7 mouse cellular contexts compared by ENCODE assay signal in the genomic region with DNA sequence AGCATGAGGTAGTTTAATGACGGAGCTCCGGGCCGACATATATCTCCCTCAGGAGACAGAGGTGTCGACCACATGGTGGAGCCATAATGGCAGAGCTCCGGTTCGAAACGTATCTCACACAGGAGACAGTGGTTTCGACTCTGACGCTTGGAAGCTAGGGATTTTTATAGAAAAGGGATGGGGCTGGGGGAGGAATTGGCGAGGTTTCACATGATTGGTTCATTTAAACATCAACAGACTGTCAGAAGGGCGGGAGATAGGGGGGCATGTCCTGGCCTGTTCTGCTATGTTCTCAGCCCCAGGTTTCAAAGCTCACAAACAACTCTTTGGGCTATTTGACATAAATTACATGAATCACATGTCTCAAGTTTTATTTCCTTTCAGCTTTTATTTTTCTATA. TPM values are rescaled to one million over a fixed set of nuclear protein-coding genes. Genes with fewer than 3 reads are reported as not detected.
DNase-seq lines count a peak whose midpoint lies in the region; ATAC-seq and TF ChIP-seq lines count a peak whose summit lies in the region.
"Not testable (repeated sequence)": the region's sequence is repeated elsewhere in the genome, so short reads cannot be mapped to it uniquely, and the experiment has no call there.

No protein-coding gene starts in this region.

- H3K9me3 ChIP-seq in embryonic facial prominence, embryonic 14.5 days (ENCODE audit: control insufficient read depth, low read length); hindbrain, postnatal 0 days (ENCODE audit: low read length); limb, embryonic 10.5 days (replicated peaks); lung, embryonic 16.5 days (ENCODE audit: control insufficient read depth, low read length); neural tube, embryonic 13.5 days: not testable (repeated sequence)

- not testable (repeated sequence) for ATAC-seq in embryonic facial prominence, embryonic 14.5 days (ENCODE audit: low read depth); lung, embryonic 16.5 days (ENCODE audit: low read depth)
- ATAC-seq in hindbrain, postnatal 0 days = peak; percentile 25; the same call in 1 of the 2 replicates
- ATAC-seq in neural tube, embryonic 13.5 days (ENCODE audit: low read depth) = peak; percentile 32; the same call in 1 of the 2 replicates

- not testable (repeated sequence) for H3K27me3 ChIP-seq in embryonic facial prominence, embryonic 14.5 days (replicated peaks; ENCODE audit: control insufficient read depth, insufficient read depth, low read length); hindbrain, postnatal 0 days (ENCODE audit: insufficient read depth, low read length); limb, embryonic 10.5 days (ENCODE audit: low read depth, poor library complexity, severe bottlenecking); lung, embryonic 16.5 days (ENCODE audit: control insufficient read depth, insufficient read depth, low read depth, low read length); neural tube, embryonic 13.5 days

- H3K4me1 ChIP-seq in bone marrow, adult 2 months (ENCODE audit: control insufficient read depth, insufficient read depth, low read length); embryonic facial prominence, embryonic 14.5 days (ENCODE audit: control insufficient read depth, insufficient read depth, low read length); lung, embryonic 16.5 days (replicated peaks; ENCODE audit: control insufficient read depth, insufficient read depth, low read length): not testable (repeated sequence)
- H3K4me1 ChIP-seq in hindbrain, postnatal 0 days (ENCODE audit: insufficient read depth, low read length) = peaks cover 12% of the 10 kb centered on the region
- H3K4me1 ChIP-seq in limb, embryonic 10.5 days = peaks cover 18% of the 10 kb centered on the region
- peaks cover 33% of the 10 kb centered on the region for H3K4me1 ChIP-seq in neural tube, embryonic 13.5 days (replicated peaks)

- peak overlapping the region; percentile 98 for H3K9ac ChIP-seq in embryonic facial prominence, embryonic 14.5 days (ENCODE audit: low read depth, low read length)
- 0 out of 2 replicates have a peak overlapping the region, but pooled peaks have one; percentile 24 for H3K9ac ChIP-seq in hindbrain, postnatal 0 days (replicated peaks; ENCODE audit: low read length)
- H3K9ac ChIP-seq in lung, embryonic 16.5 days (ENCODE audit: low read length) = peak overlapping the region; percentile 96
- H3K9ac ChIP-seq in neural tube, embryonic 13.5 days = peak overlapping the region; percentile 64

- WGBS in bone marrow, adult 2 months = 68% methylated on average over 11 of the region's 11 CpGs
- WGBS in embryonic facial prominence, embryonic 14.5 days = 65% methylated on average over 11 of the region's 11 CpGs
- 64% methylated on average over 11 of the region's 11 CpGs for WGBS in hindbrain, postnatal 0 days
- WGBS in limb, embryonic 10.5 days = 72% methylated on average over 11 of the region's 11 CpGs
- WGBS in lung, embryonic 16.5 days = 56% methylated on average over 11 of the region's 11 CpGs
- WGBS in neural tube, embryonic 13.5 days = 52% methylated on average over 11 of the region's 11 CpGs

- H3K27ac ChIP-seq in bone marrow, adult 2 months (ENCODE audit: control insufficient read depth, insufficient read depth, low read depth, low read length, poor library complexity) = 0 out of 2 replicates have a peak overlapping the region, but pooled peaks have one; percentile 5
- peak overlapping the region; percentile 95 for H3K27ac ChIP-seq in embryonic facial prominence, embryonic 14.5 days (replicated peaks; ENCODE audit: low read depth, low read length)
- H3K27ac ChIP-seq in hindbrain, postnatal 0 days = peak overlapping the region; percentile 98
- H3K27ac ChIP-seq in limb, embryonic 10.5 days = peak overlapping the region; percentile 92
- H3K27ac ChIP-seq in lung, embryonic 16.5 days (ENCODE audit: low read length) = peak overlapping the region; percentile 98
- H3K27ac ChIP-seq in neural tube, embryonic 13.5 days (replicated peaks) = peak overlapping the region; percentile 96

- not testable (repeated sequence) for TF ChIP-seq POLR2A in bone marrow, adult 2 months (IDR thresholded peaks at IDR 0.05; ENCODE audit: borderline replicate concordance, control insufficient read depth, low read depth, low read length)

- H3K36me3 ChIP-seq in embryonic facial prominence, embryonic 14.5 days (ENCODE audit: control insufficient read depth, insufficient read depth, low read length); hindbrain, postnatal 0 days (ENCODE audit: insufficient read depth, low read length); limb, embryonic 10.5 days; lung, embryonic 16.5 days (ENCODE audit: control insufficient read depth, insufficient read depth, low read length); neural tube, embryonic 13.5 days: not testable (repeated sequence)

- not testable (repeated sequence) for TF ChIP-seq CTCF in bone marrow, adult 2 months (IDR thresholded peaks at IDR 0.05; ENCODE audit: control insufficient read depth, insufficient read depth, low read length)
- peak; percentile 25 for TF ChIP-seq CTCF in hindbrain, postnatal 0 days (IDR thresholded peaks at IDR 0.05; ENCODE audit: low read depth)

- peak overlapping the region; percentile 81 for H3K4me2 ChIP-seq in embryonic facial prominence, embryonic 14.5 days (ENCODE audit: low read depth, low read length)
- peak overlapping the region; percentile 89 for H3K4me2 ChIP-seq in hindbrain, postnatal 0 days (ENCODE audit: low read depth, low read length)
- peak overlapping the region; percentile 91 for H3K4me2 ChIP-seq in lung, embryonic 16.5 days (ENCODE audit: low read depth, low read length)
- peak overlapping the region; percentile 97 for H3K4me2 ChIP-seq in neural tube, embryonic 13.5 days

- H3K4me3 ChIP-seq in bone marrow, adult 2 months (replicated peaks; ENCODE audit: control insufficient read depth, low read depth, low read length) = peak overlapping the region; percentile 63
- H3K4me3 ChIP-seq in embryonic facial prominence, embryonic 14.5 days (ENCODE audit: low read depth, low read length) = peak overlapping the region; percentile 96
- H3K4me3 ChIP-seq in hindbrain, postnatal 0 days (ENCODE audit: low read length) = peak overlapping the region; percentile 94
- H3K4me3 ChIP-seq in limb, embryonic 10.5 days = peak overlapping the region; percentile 95
- H3K4me3 ChIP-seq in lung, embryonic 16.5 days (ENCODE audit: low read length) = peak overlapping the region; percentile 84
- peak overlapping the region; percentile 100 for H3K4me3 ChIP-seq in neural tube, embryonic 13.5 days

- DNase-seq in embryonic facial prominence, embryonic 14.5 days (ENCODE audit: low spot score); limb, embryonic 10.5 days (ENCODE audit: low spot score): not testable (repeated sequence)
- peak; percentile 13 for DNase-seq in gastrocnemius, postnatal 25 days
- DNase-seq in hindbrain, postnatal 0 days (ENCODE audit: low spot score) = peak; percentile 18

RNA-seq across cellular contexts. Expression of a gene that starts 0.5 kb away (rescaled TPM):
- polyA plus RNA-seq in bone marrow, adult 2 months (2011; ENCODE audit: insufficient read depth, insufficient read length, low replicate concordance, missing spikeins) = 7.3 and 16.3 TPM in 2 replicates
- 11.5 and 11.9 TPM in 2 replicates for polyA plus RNA-seq in embryonic facial prominence, embryonic 14.5 days (2014; fragmentation: Nextera tagmentation; extraction: Ambion mirVana)
- total RNA-seq in gastrocnemius, postnatal 25 days (2021) = 10 to 100 TPM; 10.1 to 12.7 TPM
- 16.2 and 17.5 TPM in 2 replicates for total RNA-seq in hindbrain, postnatal 0 days (2014; rRNA removed)
- 8.6 and 10.2 TPM in 2 replicates for polyA plus RNA-seq in hindbrain, postnatal 0 days (2015; fragmentation: Nextera tagmentation; extraction: Ambion mirVana)
- polyA plus RNA-seq in limb, embryonic 10.5 days (2016; fragmentation: Nextera tagmentation; extraction: Ambion mirVana) = 10.4 and 11.9 TPM in 2 replicates
- 3.9 and 4.9 TPM in 2 replicates for polyA plus RNA-seq in lung, embryonic 16.5 days (2015; fragmentation: Nextera tagmentation; extraction: Ambion mirVana)
- 10.0 and 10.9 TPM in 2 replicates for polyA plus RNA-seq in neural tube, embryonic 13.5 days (2015; fragmentation: Nextera tagmentation; extraction: Ambion mirVana)

RNA-seq across cellular contexts. Expression of a gene that starts 15.4 kb away (rescaled TPM):
- polyA plus RNA-seq in bone marrow, adult 2 months (2011; ENCODE audit: insufficient read depth, insufficient read length, low replicate concordance, missing spikeins) = 1.1 and 1.7 TPM in 2 replicates
- 0.72 TPM in 1 of 2 replicates, not detected in the other for polyA plus RNA-seq in embryonic facial prominence, embryonic 14.5 days (2014; fragmentation: Nextera tagmentation; extraction: Ambion mirVana)
- under 1 TPM; 0.20 to 0.64 TPM for total RNA-seq in gastrocnemius, postnatal 25 days (2021)
- total RNA-seq in hindbrain, postnatal 0 days (2014; rRNA removed) = 8.6 and 10.2 TPM in 2 replicates
- polyA plus RNA-seq in hindbrain, postnatal 0 days (2015; fragmentation: Nextera tagmentation; extraction: Ambion mirVana) = 2.4 and 2.6 TPM in 2 replicates
- 0.30 and 0.38 TPM in 2 replicates for polyA plus RNA-seq in limb, embryonic 10.5 days (2016; fragmentation: Nextera tagmentation; extraction: Ambion mirVana)
- 0.35 TPM in 1 of 2 replicates, not detected in the other for polyA plus RNA-seq in lung, embryonic 16.5 days (2015; fragmentation: Nextera tagmentation; extraction: Ambion mirVana)
- 1.6 and 2.0 TPM in 2 replicates for polyA plus RNA-seq in neural tube, embryonic 13.5 days (2015; fragmentation: Nextera tagmentation; extraction: Ambion mirVana)

RNA-seq across cellular contexts. Expression of a gene that starts 46.0 kb away (rescaled TPM):
- not detected in 2 replicates for polyA plus RNA-seq in bone marrow, adult 2 months (2011; ENCODE audit: insufficient read depth, insufficient read length, low replicate concordance, missing spikeins)
- 1.8 and 2.1 TPM in 2 replicates for polyA plus RNA-seq in embryonic facial prominence, embryonic 14.5 days (2014; fragmentation: Nextera tagmentation; extraction: Ambion mirVana)
- 10 to 100 TPM; 10.3 to 11.6 TPM for total RNA-seq in gastrocnemius, postnatal 25 days (2021)
- 1.0 and 1.3 TPM in 2 replicates for total RNA-seq in hindbrain, postnatal 0 days (2014; rRNA removed)
- polyA plus RNA-seq in hindbrain, postnatal 0 days (2015; fragmentation: Nextera tagmentation; extraction: Ambion mirVana) = 0.46 and 0.50 TPM in 2 replicates
- 0.83 and 1.0 TPM in 2 replicates for polyA plus RNA-seq in limb, embryonic 10.5 days (2016; fragmentation: Nextera tagmentation; extraction: Ambion mirVana)
- 4.7 and 4.8 TPM in 2 replicates for polyA plus RNA-seq in lung, embryonic 16.5 days (2015; fragmentation: Nextera tagmentation; extraction: Ambion mirVana)
- polyA plus RNA-seq in neural tube, embryonic 13.5 days (2015; fragmentation: Nextera tagmentation; extraction: Ambion mirVana) = 0.32 and 0.47 TPM in 2 replicates

RNA-seq across cellular contexts. Expression of a gene that starts 51.4 kb away (rescaled TPM):
- polyA plus RNA-seq in bone marrow, adult 2 months (2011; ENCODE audit: insufficient read depth, insufficient read length, low replicate concordance, missing spikeins) = 7.3 and 19.9 TPM in 2 replicates
- polyA plus RNA-seq in embryonic facial prominence, embryonic 14.5 days (2014; fragmentation: Nextera tagmentation; extraction: Ambion mirVana) = 55.8 and 56.3 TPM in 2 replicates
- total RNA-seq in gastrocnemius, postnatal 25 days (2021) = 10 to 100 TPM; 44.9 to 60.0 TPM
- 22.7 and 23.3 TPM in 2 replicates for total RNA-seq in hindbrain, postnatal 0 days (2014; rRNA removed)
- polyA plus RNA-seq in hindbrain, postnatal 0 days (2015; fragmentation: Nextera tagmentation; extraction: Ambion mirVana) = 37.1 and 41.2 TPM in 2 replicates
- polyA plus RNA-seq in limb, embryonic 10.5 days (2016; fragmentation: Nextera tagmentation; extraction: Ambion mirVana) = 45.5 and 52.7 TPM in 2 replicates
- 50.3 and 51.8 TPM in 2 replicates for polyA plus RNA-seq in lung, embryonic 16.5 days (2015; fragmentation: Nextera tagmentation; extraction: Ambion mirVana)
- polyA plus RNA-seq in neural tube, embryonic 13.5 days (2015; fragmentation: Nextera tagmentation; extraction: Ambion mirVana) = 42.9 and 43.6 TPM in 2 replicates

RNA-seq across cellular contexts. Expression of a gene that starts 52.9 kb away (rescaled TPM):
- polyA plus RNA-seq in bone marrow, adult 2 months (2011; ENCODE audit: insufficient read depth, insufficient read length, low replicate concordance, missing spikeins) = 0.40 TPM in 1 of 2 replicates, not detected in the other
- polyA plus RNA-seq in embryonic facial prominence, embryonic 14.5 days (2014; fragmentation: Nextera tagmentation; extraction: Ambion mirVana) = 9.6 and 10.9 TPM in 2 replicates
- 1 to 10 TPM; 3.1 to 4.4 TPM for total RNA-seq in gastrocnemius, postnatal 25 days (2021)
- 6.2 and 7.0 TPM in 2 replicates for total RNA-seq in hindbrain, postnatal 0 days (2014; rRNA removed)
- 4.0 and 4.7 TPM in 2 replicates for polyA plus RNA-seq in hindbrain, postnatal 0 days (2015; fragmentation: Nextera tagmentation; extraction: Ambion mirVana)
- polyA plus RNA-seq in limb, embryonic 10.5 days (2016; fragmentation: Nextera tagmentation; extraction: Ambion mirVana) = 5.8 and 8.2 TPM in 2 replicates
- polyA plus RNA-seq in lung, embryonic 16.5 days (2015; fragmentation: Nextera tagmentation; extraction: Ambion mirVana) = 53.8 and 55.8 TPM in 2 replicates
- 6.6 and 7.7 TPM in 2 replicates for polyA plus RNA-seq in neural tube, embryonic 13.5 days (2015; fragmentation: Nextera tagmentation; extraction: Ambion mirVana)

Comparison
In these comparisons a context has a peak if more than half of its experiments do, and no peak if none do; other contexts are left out.
1. H3K27ac ChIP-seq: peak in every context shown above with its lines; median percentile 98 in hindbrain, postnatal 0 days; 98 in lung, embryonic 16.5 days; 96 in neural tube, embryonic 13.5 days; 95 in embryonic facial prominence, embryonic 14.5 days; 92 in limb, embryonic 10.5 days; 5 in bone marrow, adult 2 months.
2. H3K9ac ChIP-seq: peak in every context shown above with its lines; median percentile 98 in embryonic facial prominence, embryonic 14.5 days; 96 in lung, embryonic 16.5 days; 64 in neural tube, embryonic 13.5 days; 24 in hindbrain, postnatal 0 days.